Mouse (Mus musculus): ENCODE results near the gene Ctsq. TPM values are rescaled to one million over a fixed set of nuclear protein-coding genes. Genes with fewer than 3 reads are reported as not detected.
"Not testable (repeated sequence)": the region's sequence is repeated elsewhere in the genome, so short reads cannot be mapped to it uniquely, and the experiment has no call there.

The Ctsq gene
- total RNA-seq (2021) (not detected), polyA plus RNA-seq (2012; rRNA removed) (not detected in 2 replicates)
- long read RNA-seq: 0 reads

DNA sequence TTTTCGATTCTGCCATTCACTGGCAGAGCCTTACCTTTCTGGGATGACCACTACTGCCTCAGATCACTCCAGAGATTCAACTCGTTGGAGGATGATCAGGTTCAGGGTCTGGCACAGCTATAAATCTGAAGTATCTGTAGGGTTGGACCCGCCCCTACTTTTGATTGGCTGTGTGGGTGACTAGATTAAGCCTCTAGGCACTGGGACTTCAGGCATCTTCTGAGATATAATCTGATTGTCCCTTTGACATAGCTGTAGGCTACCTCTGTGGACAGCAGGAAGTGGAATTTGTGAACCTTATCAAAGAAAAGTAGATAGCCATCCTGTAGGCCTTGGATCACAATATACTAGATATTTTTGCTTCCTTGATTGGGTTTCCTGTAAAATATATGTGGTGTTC lies at the start of gene Ctsq:
TSS of gene Ctsq (minus strand) at position 101 of the 400 bp plus-strand sequence.
- DNase-seq: no peak

DNA sequence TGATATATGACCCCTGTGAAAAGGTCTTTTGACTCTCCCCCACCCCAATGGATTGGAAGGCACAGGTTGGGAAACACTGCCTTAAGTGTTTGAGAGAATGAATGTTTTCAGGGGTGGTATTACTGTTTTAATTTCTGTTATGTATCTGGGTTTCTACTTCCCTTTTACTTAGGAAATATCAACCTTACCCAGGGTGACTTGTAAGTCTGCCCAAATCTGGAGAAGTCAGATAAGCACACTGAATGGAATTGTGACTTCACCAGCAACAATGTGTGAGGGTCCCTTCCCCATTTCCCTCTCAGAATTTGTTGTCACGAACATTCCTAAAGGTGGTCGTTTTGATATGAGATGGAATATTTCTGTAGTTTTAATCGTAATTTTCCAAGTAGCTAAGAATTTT lies 17.6 kb downstream of the Ctsq start:
- no peak for DNase-seq

DNA sequence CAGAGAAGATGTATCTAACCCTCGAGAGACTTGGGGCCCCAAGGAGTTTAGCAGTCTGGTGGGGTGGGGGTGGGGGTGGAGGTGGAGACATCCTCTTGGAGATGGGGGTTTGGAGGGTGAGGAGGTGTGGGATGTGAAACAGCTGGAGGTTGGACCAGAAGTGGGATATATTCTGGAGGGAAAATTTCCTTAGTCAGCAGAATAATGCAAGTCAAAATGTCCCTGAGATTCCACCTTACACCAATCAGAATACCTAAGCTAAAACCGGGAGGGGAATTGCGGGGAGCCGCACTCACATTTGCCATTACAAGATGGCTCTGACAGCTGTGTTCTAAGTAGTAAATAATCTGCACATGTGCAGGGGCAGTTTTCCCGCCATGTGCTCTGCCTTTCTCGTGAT lies 18.6 kb downstream of the Ctsq start:
- no peak for DNase-seq

DNA sequence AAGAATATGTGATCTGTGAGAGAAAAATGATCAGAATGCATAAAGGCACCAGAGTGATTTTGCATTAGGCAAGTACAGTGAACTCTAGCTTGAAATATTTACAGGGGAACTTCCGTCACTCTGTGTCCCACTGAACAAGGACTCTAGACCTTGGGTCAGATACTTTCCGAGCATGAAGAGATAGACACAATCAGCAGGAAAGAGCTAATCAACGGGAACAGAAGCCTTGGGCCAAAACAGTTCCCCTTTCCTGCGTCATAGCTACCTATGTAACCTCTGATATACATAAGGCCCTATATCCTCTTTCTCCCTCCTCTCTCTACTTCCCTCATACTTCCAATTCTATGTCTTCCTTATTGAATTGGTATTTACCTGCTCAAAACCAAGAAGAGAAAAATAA lies 30.3 kb downstream of the Ctsq start:
- no peak for DNase-seq

DNA sequence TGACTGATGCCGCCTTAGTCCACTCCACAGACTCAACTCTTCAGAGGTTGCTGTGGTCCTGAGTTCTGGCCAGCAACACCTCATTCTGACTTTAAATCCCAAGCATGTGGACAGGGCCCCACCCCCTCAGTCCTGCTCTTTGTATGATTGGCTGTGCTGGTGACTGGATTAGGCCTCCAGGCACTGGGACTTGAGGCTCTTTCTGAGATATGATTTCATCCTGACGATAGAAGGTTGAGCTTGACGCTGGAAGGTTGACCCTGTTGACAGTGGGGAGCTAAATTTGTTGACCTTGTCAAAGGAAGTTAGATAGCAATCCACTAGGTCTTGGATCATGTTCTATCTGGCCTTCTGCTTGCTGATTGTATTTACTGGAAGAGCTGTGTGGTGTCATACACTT lies 34.6 kb downstream of the Ctsq start, which contains the start of gene Ctsj:
TSS of gene Ctsj (minus strand) at position 101 of the 400 bp plus-strand sequence.
- DNase-seq: no peak

DNA sequence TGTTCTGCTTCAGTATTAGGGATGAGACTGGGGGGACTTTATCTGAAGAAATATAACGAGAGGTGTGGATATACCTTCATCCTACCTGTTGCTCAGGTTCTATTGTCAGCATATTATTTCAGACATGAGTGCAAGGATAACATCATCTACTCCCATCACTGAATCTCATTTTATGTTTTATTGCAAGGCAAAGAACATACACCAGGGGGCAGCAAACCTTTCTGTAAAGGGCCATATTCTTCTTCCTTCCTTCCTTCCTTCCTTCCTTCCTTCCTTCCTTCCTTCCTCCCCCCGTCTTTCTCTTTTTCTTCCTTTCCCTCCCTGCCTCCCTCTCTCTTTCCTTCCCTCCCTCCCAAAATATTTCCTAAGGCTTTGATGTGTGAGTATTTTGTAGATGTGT lies 42.8 kb downstream of the Ctsq start:
- no peak for DNase-seq

DNA sequence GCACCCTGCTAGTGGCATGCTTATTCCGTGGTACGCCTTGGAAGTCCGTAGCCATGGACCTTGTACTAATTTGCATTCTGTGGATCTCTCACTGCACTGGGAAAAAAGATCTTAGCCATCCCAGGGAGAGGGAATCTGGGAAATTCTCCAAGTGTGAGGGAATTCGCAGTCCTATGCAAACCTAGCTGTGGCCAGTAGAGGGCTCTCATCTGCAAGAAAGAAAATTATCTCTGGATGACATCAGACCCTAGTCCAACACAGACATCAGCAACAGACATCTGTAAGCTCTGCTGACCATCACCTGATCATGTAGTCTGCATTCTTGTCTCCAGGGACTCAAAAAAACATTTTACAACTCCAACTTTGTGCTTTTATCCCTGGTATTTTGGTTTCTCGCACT lies 53.5 kb downstream of the Ctsq start:
- not testable (repeated sequence) for DNase-seq

Other genes with a start within 250 kb of the Ctsq start
- not detected for gene Ctsll3, start 237.8 kb downstream of the Ctsq start, total RNA-seq (2021)
- not detected in 2 replicates for gene Ctsll3, start 237.8 kb downstream of the Ctsq start, polyA plus RNA-seq (2012; rRNA removed)
- 10 to 100 TPM in 1 of 2 experiments, 1 to 10 TPM in 1; 1.5 to 45.8 TPM for gene 4930486L24Rik, start 176.2 kb downstream of the Ctsq start, total RNA-seq (2021)
- gene 4930486L24Rik, start 176.2 kb downstream of the Ctsq start, polyA plus RNA-seq (2012; rRNA removed): 3.8 and 6.1 TPM in 2 replicates
- gene Gm49392, start 143.7 kb downstream of the Ctsq start, total RNA-seq (2021): under 1 TPM in 1 of 2 experiments, not detected in 1; 0.61 TPM
- gene Gm49392, start 143.7 kb downstream of the Ctsq start, polyA plus RNA-seq (2012; rRNA removed): 0.15 TPM in 1 of 2 replicates, not detected in the other
- 1 to 10 TPM; 2.4 to 3.1 TPM for gene Ctla2b, start 143.2 kb downstream of the Ctsq start, total RNA-seq (2021)
- gene Ctla2b, start 143.2 kb downstream of the Ctsq start, polyA plus RNA-seq (2012; rRNA removed): not detected in 2 replicates
- not detected for gene Tpbpb, start 135.8 kb downstream of the Ctsq start, total RNA-seq (2021)
- gene Tpbpb, start 135.8 kb downstream of the Ctsq start, polyA plus RNA-seq (2012; rRNA removed): not detected in 2 replicates
- not detected for gene Gm49393, start 105.0 kb downstream of the Ctsq start, total RNA-seq (2021)
- not detected in 2 replicates for gene Gm49393, start 105.0 kb downstream of the Ctsq start, polyA plus RNA-seq (2012; rRNA removed)
- gene Gm49391, start 104.1 kb downstream of the Ctsq start, total RNA-seq (2021): 1 to 10 TPM in 1 of 2 experiments, not detected in 1; 1.0 TPM
- 0.16 TPM in 1 of 2 replicates, not detected in the other for gene Gm49391, start 104.1 kb downstream of the Ctsq start, polyA plus RNA-seq (2012; rRNA removed)
- gene Ctla2a, start 104.0 kb downstream of the Ctsq start, total RNA-seq (2021): 10 to 100 TPM; 19.3 to 47.5 TPM
- 0.46 and 0.91 TPM in 2 replicates for gene Ctla2a, start 104.0 kb downstream of the Ctsq start, polyA plus RNA-seq (2012; rRNA removed)
- gene Tpbpa, start 98.6 kb downstream of the Ctsq start, total RNA-seq (2021): not detected
- gene Tpbpa, start 98.6 kb downstream of the Ctsq start, polyA plus RNA-seq (2012; rRNA removed): not detected in 2 replicates
- not detected for gene Ctsj, start 34.7 kb downstream of the Ctsq start, total RNA-seq (2021)
- gene Ctsj, start 34.7 kb downstream of the Ctsq start, polyA plus RNA-seq (2012; rRNA removed): not detected in 2 replicates
- gene Ctsr, start 123.6 kb upstream of the Ctsq start, total RNA-seq (2021): not detected
- not detected in 2 replicates for gene Ctsr, start 123.6 kb upstream of the Ctsq start, polyA plus RNA-seq (2012; rRNA removed)
- not detected for gene Cts6, start 162.8 kb upstream of the Ctsq start, total RNA-seq (2021)
- gene Cts6, start 162.8 kb upstream of the Ctsq start, polyA plus RNA-seq (2012; rRNA removed): not detected in 2 replicates
- not detected for gene Cts8, start 214.7 kb upstream of the Ctsq start, total RNA-seq (2021)
- not detected in 2 replicates for gene Cts8, start 214.7 kb upstream of the Ctsq start, polyA plus RNA-seq (2012; rRNA removed)
- gene Gm49398, start 248.2 kb upstream of the Ctsq start, total RNA-seq (2021): not detected
- not detected in 2 replicates for gene Gm49398, start 248.2 kb upstream of the Ctsq start, polyA plus RNA-seq (2012; rRNA removed)